Mouse (Mus musculus) ovary, postnatal 10 days (tissue): ENCODE results near the gene Bmp4.

Experiments used
- DNase-seq: peaks from one replicate; pipeline ENCODE4 v3.0.0; 2022; ENCODE audit warnings: low spot score

Bmp4 gene

GRCm38 (mm10) chr14:46390249-46390775, at the start of gene Bmp4:
Gene Bmp4, minus strand, starts transcription at chr14:46390669.
- no peak for DNase-seq

GRCm38 (mm10) chr14:46439461-46440048, 49.1 kb upstream of the Bmp4 start:
- no peak for DNase-seq

DNA sequence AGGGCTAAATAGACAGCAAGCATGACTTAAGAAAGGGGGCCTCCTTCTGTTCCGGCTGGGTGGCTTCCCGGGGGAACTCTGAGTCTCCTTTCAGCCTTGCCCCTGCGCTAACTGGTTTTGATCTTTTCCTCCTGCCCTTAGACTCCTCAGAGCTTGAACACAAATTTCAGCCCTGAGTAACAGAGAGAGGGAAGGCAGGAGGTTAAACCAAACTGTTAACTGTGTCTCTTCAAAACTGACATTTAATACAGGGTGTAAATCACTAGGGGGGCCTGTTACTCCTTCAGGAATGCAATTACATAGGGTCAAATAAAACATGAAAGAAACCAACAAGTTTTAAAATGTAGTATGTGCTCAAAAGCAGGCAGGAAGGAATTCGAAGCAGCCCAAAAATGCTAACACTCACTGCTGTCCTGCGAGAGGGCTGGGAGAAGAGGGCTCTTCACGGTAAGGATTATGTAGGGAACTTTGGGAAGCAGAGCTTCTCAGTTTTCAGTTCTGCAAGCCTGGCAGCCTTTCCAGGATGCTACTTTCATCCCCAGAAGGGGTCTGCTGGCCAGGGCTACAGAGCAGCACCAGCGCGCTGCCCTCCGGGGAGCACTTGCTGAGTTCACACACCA, 46.1 kb upstream of the Bmp4 start:
- no peak for DNase-seq

DNA sequence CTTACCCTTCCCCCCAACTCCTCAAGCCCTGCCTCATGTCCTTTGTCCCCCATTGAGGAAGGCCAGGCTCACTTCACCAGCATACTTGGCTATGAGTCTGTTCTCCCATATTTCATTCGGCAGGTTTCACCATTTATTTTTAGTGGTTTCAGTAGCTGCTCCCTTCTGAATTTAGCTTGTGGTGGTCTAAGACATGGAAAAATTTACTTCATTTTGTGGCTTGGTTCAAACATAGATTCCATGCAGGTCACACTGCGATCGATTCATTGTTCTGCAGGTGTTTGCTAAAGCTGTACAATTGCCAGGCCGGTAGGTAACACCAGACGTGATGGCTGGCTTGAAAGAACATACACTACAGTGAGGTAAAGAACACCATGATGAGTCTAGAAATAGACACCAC, 39.8 kb upstream of the Bmp4 start:
- no peak for DNase-seq

DNA sequence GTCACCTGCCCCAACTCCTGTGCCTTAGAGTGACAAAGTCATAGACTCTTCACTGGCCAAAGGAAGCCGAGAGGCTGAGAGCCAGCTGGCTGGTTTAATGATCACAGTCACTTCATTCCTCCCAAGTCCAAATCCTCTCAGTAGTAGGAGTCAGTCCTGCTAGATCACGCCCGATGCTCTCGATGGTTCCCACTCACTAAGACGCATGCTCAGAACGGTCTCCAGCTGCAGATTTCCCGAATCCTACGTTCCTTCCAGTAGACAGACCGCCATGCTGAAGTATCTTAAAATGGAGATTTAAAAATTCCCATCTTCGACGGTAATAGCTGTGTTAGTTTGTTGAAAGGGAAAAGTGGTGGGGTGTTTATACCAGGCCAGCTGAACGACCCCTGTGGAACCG, 36.8 kb upstream of the Bmp4 start:
- no peak for DNase-seq

DNA sequence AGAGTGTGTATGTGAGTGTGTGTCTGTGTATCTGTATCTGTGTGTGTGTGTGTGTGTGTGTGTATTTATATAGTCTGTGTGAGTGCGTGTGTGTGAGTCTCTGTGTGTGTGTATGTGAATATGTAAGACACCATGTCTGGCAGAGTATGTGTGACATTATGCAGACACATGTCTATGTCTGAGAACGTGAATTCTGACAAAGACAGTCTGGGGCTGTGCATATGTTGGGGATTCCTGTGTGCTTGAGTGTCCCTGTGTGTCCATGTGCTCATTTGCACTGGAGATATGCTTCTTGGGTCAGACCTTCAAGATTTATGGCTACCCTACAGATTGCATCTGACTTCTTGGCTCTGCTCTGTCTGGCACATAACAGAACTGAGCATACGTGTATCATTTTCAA, 31.4 kb upstream of the Bmp4 start:
- no peak for DNase-seq

- no peak for DNase-seq
These were observed 28.8 kb upstream of the Bmp4 start for GRCm38 (mm10) chr14:46419269-46419668.

GRCm38 (mm10) chr14:46418371-46419097, 28.1 kb upstream of the Bmp4 start:
- no peak for DNase-seq

DNA sequence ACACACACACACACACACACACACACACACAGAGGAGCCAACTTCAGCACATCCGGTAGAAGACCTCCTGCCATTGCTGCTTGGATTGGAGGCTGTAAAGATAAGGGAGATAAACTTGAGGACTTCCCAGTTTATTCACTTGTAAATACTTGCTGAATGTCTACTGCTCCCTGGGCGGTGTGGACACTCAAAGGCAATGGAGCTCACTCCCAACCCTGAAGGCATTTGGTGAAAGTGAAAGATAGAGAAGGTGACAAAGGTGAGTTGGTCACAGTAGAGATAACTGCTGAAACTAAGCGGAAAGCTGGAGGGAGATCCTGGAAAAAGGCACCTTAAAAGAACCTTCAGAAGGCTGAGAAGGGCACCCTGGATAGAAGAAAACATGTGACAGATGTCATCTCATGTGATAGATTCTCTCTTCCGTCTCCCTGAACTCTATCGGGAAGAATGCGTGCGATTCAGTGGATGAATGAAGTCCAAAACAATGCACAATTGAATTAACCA, 22.1 kb upstream of the Bmp4 start:
- no peak for DNase-seq

DNA sequence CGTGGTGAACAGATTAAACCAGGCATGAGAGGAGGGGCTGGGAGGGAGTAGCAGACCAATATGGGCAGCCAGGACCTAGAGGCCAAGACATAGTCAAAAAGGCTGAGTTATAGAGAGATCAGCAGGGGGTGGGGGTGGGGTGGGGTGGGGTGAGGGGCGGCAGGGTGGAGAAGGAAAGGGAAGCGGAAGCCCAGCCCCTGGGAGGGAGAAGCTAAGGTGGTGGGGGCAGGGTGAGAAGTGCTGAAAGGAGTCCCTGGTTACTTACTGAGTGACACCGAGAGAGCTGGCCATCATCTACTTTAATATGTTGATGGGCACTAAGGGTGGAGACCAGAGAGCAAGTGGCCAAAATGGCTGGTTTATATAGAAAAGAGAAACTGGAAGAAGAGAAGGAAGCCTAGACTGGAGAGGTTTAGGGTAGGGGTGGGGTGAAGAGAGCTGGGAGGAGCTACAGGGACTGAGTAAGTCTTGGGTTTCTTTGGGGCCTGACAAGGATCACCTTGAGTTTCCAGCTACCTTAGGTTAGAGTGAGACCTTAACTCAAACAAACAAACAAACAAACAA, 20.2 kb upstream of the Bmp4 start:
- no peak for DNase-seq

GRCm38 (mm10) chr14:46409016-46409415, 18.5 kb upstream of the Bmp4 start:
- no peak for DNase-seq

DNA sequence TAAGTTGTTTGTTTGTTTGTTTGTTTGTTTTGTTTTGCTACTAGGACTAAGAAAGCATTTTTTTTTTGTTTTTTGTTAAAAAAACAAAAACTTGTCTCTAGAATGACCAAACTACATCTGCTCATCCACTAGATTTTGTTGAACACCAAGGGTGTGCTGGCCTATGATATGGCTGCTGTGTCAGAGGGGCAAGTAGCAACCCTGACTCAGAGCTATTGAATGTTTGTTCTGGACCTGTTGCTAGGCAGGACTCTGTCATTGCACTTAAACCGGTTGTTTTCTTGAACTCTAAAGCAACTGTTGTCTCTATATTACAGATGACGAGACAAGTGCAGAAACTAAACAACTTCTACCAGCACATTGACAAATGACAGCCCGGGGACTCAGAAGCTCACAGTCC, 17.9 kb upstream of the Bmp4 start:
- no peak for DNase-seq

- no peak for DNase-seq
These were observed 9.5 kb upstream of the Bmp4 start for GRCm38 (mm10) chr14:46399925-46400324.

- DNase-seq, result no peak
These were observed 7.7 kb upstream of the Bmp4 start for GRCm38 (mm10) chr14:46398091-46398695.

DNA sequence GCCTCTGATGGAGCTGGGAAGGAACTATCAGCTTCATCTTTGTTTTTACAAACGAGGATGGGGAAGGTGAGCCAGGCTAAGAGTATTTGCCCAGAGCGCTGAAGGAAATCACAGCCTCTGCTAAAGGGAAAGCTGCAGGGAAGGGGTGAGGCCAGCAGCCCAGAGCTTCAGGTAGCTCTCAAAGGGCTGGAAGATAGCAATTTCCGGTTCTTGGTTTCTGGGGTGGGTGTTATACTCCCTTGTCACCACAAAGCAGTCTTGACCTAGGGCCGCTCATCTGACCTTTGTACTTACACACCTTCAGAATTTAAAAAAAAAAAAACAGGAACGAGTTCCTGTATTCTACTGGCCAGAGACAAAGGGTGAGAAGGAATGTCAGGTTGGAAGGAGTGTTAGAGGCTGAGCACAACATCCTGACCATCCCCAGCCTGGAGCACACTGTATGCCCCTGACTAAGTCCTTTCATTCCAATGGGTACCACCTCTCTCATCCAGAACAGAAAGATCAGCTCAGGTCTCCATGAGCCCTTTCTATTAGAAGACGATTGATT, 1.2 kb upstream of the Bmp4 start:
- DNase-seq, result no peak

DNA sequence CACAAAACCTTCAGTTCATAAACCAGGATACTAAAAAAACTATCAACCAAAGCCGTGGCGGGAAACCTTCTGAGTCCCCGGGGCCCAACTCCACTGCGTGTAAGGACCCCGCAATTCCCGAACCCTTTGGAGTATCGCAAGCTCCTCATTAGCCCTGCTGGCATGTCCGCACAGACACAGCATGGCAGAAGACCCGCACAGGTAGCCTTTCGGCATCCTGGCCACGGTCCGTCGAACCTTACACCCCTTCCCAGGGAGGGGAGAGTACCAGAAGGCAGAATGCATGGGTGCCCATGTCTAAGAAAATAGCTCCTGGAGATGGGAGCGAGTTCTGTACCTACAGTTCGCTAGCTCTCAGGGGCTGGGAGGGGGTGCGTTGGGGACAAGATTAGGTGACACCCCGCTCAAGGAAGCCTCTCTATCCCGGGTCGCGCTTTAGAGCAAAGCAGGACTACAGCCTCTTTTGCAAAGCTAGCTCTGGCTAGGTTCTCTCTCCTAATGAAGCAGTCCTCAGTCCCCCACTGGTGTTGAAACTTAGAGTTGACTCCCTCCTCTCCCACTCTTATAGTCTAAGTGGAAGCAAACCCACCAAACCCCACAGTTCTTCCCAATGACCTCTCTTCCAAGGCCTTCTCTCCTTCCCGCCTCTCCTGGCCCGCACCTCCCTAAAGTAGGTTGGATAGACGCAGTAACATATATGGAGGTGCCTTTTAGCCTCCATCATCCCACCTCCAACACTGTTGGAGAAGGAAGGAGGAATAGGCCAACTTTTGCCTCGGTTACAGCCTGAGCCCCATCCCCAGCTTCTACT, 826 bp downstream of the Bmp4 start:
- DNase-seq, result no peak

- DNase-seq, result no peak
These were observed 1.8 kb downstream of the Bmp4 start for GRCm38 (mm10) chr14:46388636-46389035.

GRCm38 (mm10) chr14:46387821-46388481, 2.5 kb downstream of the Bmp4 start:
- no peak for DNase-seq

- peak; percentile 47 for DNase-seq
These were observed 3.2 kb downstream of the Bmp4 start for GRCm38 (mm10) chr14:46387357-46387671.

GRCm38 (mm10) chr14:46386478-46387356, 3.8 kb downstream of the Bmp4 start:
- DNase-seq, result no peak
